In the genomic region with DNA sequence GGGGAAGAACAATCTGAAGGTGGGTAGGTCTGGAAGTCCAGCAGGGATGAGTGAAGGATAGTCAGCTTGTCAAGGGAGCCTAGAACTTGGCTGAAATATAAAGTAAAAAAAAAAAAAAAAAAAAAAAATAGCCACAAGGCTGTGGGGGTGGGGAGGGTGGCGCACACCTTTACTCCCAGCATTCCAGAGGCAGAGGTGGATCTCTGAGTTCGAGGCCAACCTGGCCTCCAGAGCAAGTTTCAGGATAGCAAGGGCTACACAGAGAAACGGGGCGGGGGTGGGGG, we compare ENCODE assay signal across 14 mouse cellular contexts. TPM values are rescaled to one million over a fixed set of nuclear protein-coding genes. Genes with fewer than 3 reads are reported as not detected.
A peak's percentile ranks its signal among the peaks of the same experiment; 100 is the strongest.
DNase-seq lines count a peak whose midpoint lies in the region; ATAC-seq and TF ChIP-seq lines count a peak whose summit lies in the region.
"Had no signal": no experiment of that assay in that cellular context is flagged by ENCODE, and none has a peak within 500 bp of the region (broad histone marks: within the 10 kb centered on the region; RNA-seq: fewer than 3 reads in every experiment).

No protein-coding gene starts in this region.

- no peak for ATAC-seq in forebrain, embryonic 15.5 days (replicated peaks)
- ATAC-seq in hindbrain, embryonic 16.5 days = no peak
- ATAC-seq in hindbrain, embryonic 11.5 days (ENCODE audit: low FRiP score) = no peak
- no peak for ATAC-seq in liver, embryonic 13.5 days (ENCODE audit: low read depth)

- no peak for TF ChIP-seq RAD21 in CH12.LX (IDR thresholded peaks at IDR 0.05; ENCODE audit: low read depth, low read length)

- H3K4me2 ChIP-seq in forebrain, embryonic 15.5 days (replicated peaks) = no peak overlapping the region
- H3K4me2 ChIP-seq in hindbrain, embryonic 16.5 days (ENCODE audit: low read length) = peak overlapping the region; percentile 34; the same call in 1 of the 2 replicates
- H3K4me2 ChIP-seq in hindbrain, embryonic 11.5 days (replicated peaks; ENCODE audit: low read depth, low read length) = no peak overlapping the region
- no peak overlapping the region for H3K4me2 ChIP-seq in CH12.LX (ENCODE audit: insufficient read depth, low read depth, poor library complexity, severe bottlenecking)
- H3K4me2 ChIP-seq in liver, embryonic 13.5 days = peak overlapping the region; percentile 52

- H3K27me3 ChIP-seq in forebrain, embryonic 10.5 days (ENCODE audit: poor library complexity, severe bottlenecking) = peaks cover 16% of the 10 kb centered on the region; the same call in 1 of the 2 replicates
- no peaks in the 10 kb centered on the region for H3K27me3 ChIP-seq in forebrain, embryonic 15.5 days
- H3K27me3 ChIP-seq in hindbrain, embryonic 16.5 days (replicated peaks; ENCODE audit: control insufficient read depth, insufficient read depth, low read length) = no peaks in the 10 kb centered on the region
- H3K27me3 ChIP-seq in hindbrain, embryonic 11.5 days (ENCODE audit: control insufficient read depth, insufficient read depth, low read length) = no peaks in the 10 kb centered on the region
- H3K27me3 ChIP-seq in CH12.LX (replicated peaks) = no peaks in the 10 kb centered on the region
- H3K27me3 ChIP-seq in liver, embryonic 13.5 days = no peaks in the 10 kb centered on the region

- no peaks in the 10 kb centered on the region for H3K79me2 ChIP-seq in CH12.LX (replicated peaks; ENCODE audit: control insufficient read depth, extremely low read depth, insufficient read depth, poor library complexity, severe bottlenecking)

- TF ChIP-seq POLR2A in CH12.LX (IDR thresholded peaks at IDR 0.05; ENCODE audit: low read depth, low read length) = no peak

- in situ Hi-C loops in CH12.LX (cut with MboI; ENCODE audit: low pct_ligation_motif_present, low pct_unique_long_range_greater_than_20kb, low sequenced_read_pairs) = no loop called here

- intact Hi-C loops in gastrocnemius, adult 2 months (cut with DNase I) = no loop called here

- no peak for DNase-seq in forebrain, embryonic 10.5 days (ENCODE audit: extremely low spot score, low spot score)
- DNase-seq in hindbrain, embryonic 11.5 days (ENCODE audit: low spot score) = no peak
- DNase-seq in CH12.LX (ENCODE audit: extremely low read depth) = no peak
- no peak for DNase-seq in liver, embryonic 13.5 days
- no peak for DNase-seq in gastrocnemius, adult 2 months
- DNase-seq in ovary, postnatal 14 days (ENCODE audit: low spot score) = no peak
- DNase-seq: cerebellum, postnatal 36 days; kidney, adult 18-20 months; lung, postnatal 14 days had no signal

- dilution Hi-C loops in CH12.LX (cut with MboI; ENCODE audit: extremely low pct_ligation_motif_present, extremely low pct_unique_long_range_greater_than_20kb, low sequenced_read_pairs) = no loop called here

- H3K4me3 ChIP-seq in forebrain, embryonic 10.5 days = no peak overlapping the region
- no peak overlapping the region for H3K4me3 ChIP-seq in forebrain, embryonic 15.5 days
- no peak overlapping the region for H3K4me3 ChIP-seq in hindbrain, embryonic 16.5 days (ENCODE audit: low read length)
- H3K4me3 ChIP-seq in hindbrain, embryonic 11.5 days (ENCODE audit: low read depth, low read length) = no peak overlapping the region
- H3K4me3 ChIP-seq in CH12.LX (replicated peaks in 1 of 3; ENCODE audit: low read depth in 2 of 3, low read length in 2 of 3, poor library complexity in 1 of 3) = no peak overlapping the region
- no peak overlapping the region for H3K4me3 ChIP-seq in liver, embryonic 13.5 days (replicated peaks)
- no peak overlapping the region for H3K4me3 ChIP-seq in gastrocnemius, adult 2 months

- no peak for TF ChIP-seq CTCF in CH12.LX (conservative IDR thresholded peaks at IDR 0.05 in 1 of 2, IDR thresholded peaks at IDR 0.05 in 1 of 2; ENCODE audit: low read depth in 2 of 2, low read length in 2 of 2)
- no peak for TF ChIP-seq CTCF in gastrocnemius, adult 2 months (IDR thresholded peaks at IDR 0.05)

- H3K9me3 ChIP-seq in forebrain, embryonic 10.5 days = no peaks in the 10 kb centered on the region
- no peaks in the 10 kb centered on the region for H3K9me3 ChIP-seq in forebrain, embryonic 15.5 days
- no peaks in the 10 kb centered on the region for H3K9me3 ChIP-seq in hindbrain, embryonic 16.5 days (ENCODE audit: control insufficient read depth, low read length)
- H3K9me3 ChIP-seq in hindbrain, embryonic 11.5 days (ENCODE audit: control insufficient read depth, low read length) = no peaks in the 10 kb centered on the region
- no peaks in the 10 kb centered on the region for H3K9me3 ChIP-seq in CH12.LX (replicated peaks; ENCODE audit: low read length)
- H3K9me3 ChIP-seq in liver, embryonic 13.5 days (replicated peaks) = no peaks in the 10 kb centered on the region

- no peak overlapping the region for H3K9ac ChIP-seq in forebrain, embryonic 15.5 days (replicated peaks)
- H3K9ac ChIP-seq in hindbrain, embryonic 16.5 days (ENCODE audit: low read depth, low read length) = no peak overlapping the region
- H3K9ac ChIP-seq in hindbrain, embryonic 11.5 days (ENCODE audit: low read depth, low read length) = no peak overlapping the region
- no peak overlapping the region for H3K9ac ChIP-seq in CH12.LX (ENCODE audit: insufficient read depth, low read depth)
- H3K9ac ChIP-seq in liver, embryonic 13.5 days = peak overlapping the region; percentile 62

- no peak for TF ChIP-seq EP300 in CH12.LX (IDR thresholded peaks at IDR 0.05; ENCODE audit: low read length)

- WGBS in forebrain, embryonic 10.5 days = 78% methylated on average over 2 of the region's 4 CpGs
- WGBS in forebrain, embryonic 15.5 days = 65% methylated on average over 4 of the region's 4 CpGs
- 100% methylated on average over 1 of the region's 4 CpGs for WGBS in hindbrain, embryonic 16.5 days
- no CpG with 5 or more reads among the region's 4 CpGs for WGBS in hindbrain, embryonic 11.5 days
- 20% methylated on average over 1 of the region's 4 CpGs for WGBS in liver, embryonic 13.5 days (ENCODE audit: insufficient replicate concordance)

- H3K4me1 ChIP-seq in forebrain, embryonic 10.5 days = peaks cover 53% of the 10 kb centered on the region
- 0 out of 2 replicates have a peak, but pooled peaks cover 4% of the 10 kb centered on the region for H3K4me1 ChIP-seq in forebrain, embryonic 15.5 days
- H3K4me1 ChIP-seq in hindbrain, embryonic 16.5 days (ENCODE audit: control insufficient read depth, insufficient read depth, low read depth, low read length) = peaks cover 10% of the 10 kb centered on the region; the same call in 1 of the 2 replicates
- H3K4me1 ChIP-seq in hindbrain, embryonic 11.5 days (replicated peaks; ENCODE audit: control insufficient read depth, insufficient read depth, low read length) = peaks cover 6% of the 10 kb centered on the region; the same call in 1 of the 2 replicates
- peaks cover 0 to 4% of the 10 kb centered on the region in 2 experiments; a peak in 2 of 4 replicates for H3K4me1 ChIP-seq in CH12.LX (ENCODE audit: control insufficient read depth in 1 of 2, insufficient read depth in 2 of 2)
- H3K4me1 ChIP-seq in liver, embryonic 13.5 days (replicated peaks) = peaks cover 74% of the 10 kb centered on the region

- H3K27ac ChIP-seq in forebrain, embryonic 10.5 days = 0 out of 2 replicates have a peak overlapping the region, but pooled peaks have one; percentile 1
- H3K27ac ChIP-seq in forebrain, embryonic 15.5 days (replicated peaks) = no peak overlapping the region
- no peak overlapping the region for H3K27ac ChIP-seq in hindbrain, embryonic 16.5 days (ENCODE audit: low read depth, low read length)
- H3K27ac ChIP-seq in hindbrain, embryonic 11.5 days (ENCODE audit: low read depth, low read length) = no peak overlapping the region
- no peak overlapping the region for H3K27ac ChIP-seq in CH12.LX (ENCODE audit: insufficient read depth, low read depth)
- peak overlapping the region; percentile 97 for H3K27ac ChIP-seq in liver, embryonic 13.5 days
- no peak overlapping the region for H3K27ac ChIP-seq in gastrocnemius, adult 2 months

- no peaks in the 10 kb centered on the region for H3K36me3 ChIP-seq in forebrain, embryonic 10.5 days (replicated peaks)
- no peaks in the 10 kb centered on the region for H3K36me3 ChIP-seq in forebrain, embryonic 15.5 days
- H3K36me3 ChIP-seq in hindbrain, embryonic 16.5 days (ENCODE audit: control insufficient read depth, insufficient read depth, low read length) = no peaks in the 10 kb centered on the region
- no peaks in the 10 kb centered on the region for H3K36me3 ChIP-seq in hindbrain, embryonic 11.5 days (ENCODE audit: control insufficient read depth, insufficient read depth, low read length)
- H3K36me3 ChIP-seq in CH12.LX (replicated peaks in 1 of 2; ENCODE audit: control insufficient read depth in 1 of 2, insufficient read depth in 1 of 2, low read length in 1 of 2) = no peaks in the 10 kb centered on the region
- H3K36me3 ChIP-seq in liver, embryonic 13.5 days = no peaks in the 10 kb centered on the region

RNA-seq across cellular contexts. Expression of gene Gm10842, which starts 5.3 kb away (rescaled TPM):
- not detected in 2 replicates for polyA plus RNA-seq in forebrain, embryonic 10.5 days (2016; fragmentation: Nextera tagmentation; extraction: Ambion mirVana)
- not detected in 2 replicates for polyA plus RNA-seq in forebrain, embryonic 15.5 days (2015; fragmentation: Nextera tagmentation; extraction: Ambion mirVana)
- not detected in 2 replicates for polyA plus RNA-seq in hindbrain, embryonic 16.5 days (2015; fragmentation: Nextera tagmentation; extraction: Ambion mirVana)
- not detected in 2 replicates for polyA plus RNA-seq in hindbrain, embryonic 11.5 days (2014; fragmentation: Nextera tagmentation; extraction: Ambion mirVana)
- not detected in 2 replicates for total RNA-seq in CH12.LX (2012; rRNA removed)
- total RNA-seq in CH12.LX (2014; rRNA removed) = not detected in 2 replicates
- polyA plus RNA-seq in CH12.LX (2012; ENCODE audit: insufficient read length, low read depth) = not detected in 2 replicates
- polyA plus RNA-seq in liver, embryonic 13.5 days (2015; fragmentation: Nextera tagmentation; extraction: Ambion mirVana) = not detected in 2 replicates
- not detected for total RNA-seq in gastrocnemius, adult 2 months (2021)
- total RNA-seq: layer of hippocampus, postnatal 10 days; left cerebral cortex, postnatal 36 days had no signal
- polyA plus RNA-seq: heart, postnatal 0 days had no signal

RNA-seq across cellular contexts. Expression of gene Mettl2, which starts 25.7 kb away (rescaled TPM):
- polyA plus RNA-seq in forebrain, embryonic 10.5 days (2016; fragmentation: Nextera tagmentation; extraction: Ambion mirVana) = 53.9 and 55.6 TPM in 2 replicates
- 30.6 and 34.7 TPM in 2 replicates for polyA plus RNA-seq in forebrain, embryonic 15.5 days (2015; fragmentation: Nextera tagmentation; extraction: Ambion mirVana)
- polyA plus RNA-seq in hindbrain, embryonic 16.5 days (2015; fragmentation: Nextera tagmentation; extraction: Ambion mirVana) = 30.3 and 31.2 TPM in 2 replicates
- polyA plus RNA-seq in hindbrain, embryonic 11.5 days (2014; fragmentation: Nextera tagmentation; extraction: Ambion mirVana) = 45.5 and 45.9 TPM in 2 replicates
- total RNA-seq in CH12.LX (2012; rRNA removed) (58.4 and 66.1 TPM in 2 replicates), CH12.LX (2014; rRNA removed) (112 and 118 TPM in 2 replicates)
- polyA plus RNA-seq in CH12.LX (2012; ENCODE audit: insufficient read length, low read depth) = 94.6 and 102 TPM in 2 replicates
- 23.7 and 28.4 TPM in 2 replicates for polyA plus RNA-seq in liver, embryonic 13.5 days (2015; fragmentation: Nextera tagmentation; extraction: Ambion mirVana)
- 1 to 10 TPM; 7.8 to 8.4 TPM for total RNA-seq in gastrocnemius, adult 2 months (2021)

RNA-seq across cellular contexts. Expression of gene Tlk2, which starts 26.6 kb away (rescaled TPM):
- 21.5 and 22.1 TPM in 2 replicates for polyA plus RNA-seq in forebrain, embryonic 10.5 days (2016; fragmentation: Nextera tagmentation; extraction: Ambion mirVana)
- 18.6 TPM in 2 replicates for polyA plus RNA-seq in forebrain, embryonic 15.5 days (2015; fragmentation: Nextera tagmentation; extraction: Ambion mirVana)
- 12.4 and 16.7 TPM in 2 replicates for polyA plus RNA-seq in hindbrain, embryonic 16.5 days (2015; fragmentation: Nextera tagmentation; extraction: Ambion mirVana)
- polyA plus RNA-seq in hindbrain, embryonic 11.5 days (2014; fragmentation: Nextera tagmentation; extraction: Ambion mirVana) = 29.2 and 30.5 TPM in 2 replicates
- total RNA-seq in CH12.LX (2012; rRNA removed) (71.8 and 78.0 TPM in 2 replicates), CH12.LX (2014; rRNA removed) (90.6 and 96.5 TPM in 2 replicates)
- polyA plus RNA-seq in CH12.LX (2012; ENCODE audit: insufficient read length, low read depth) = 85.1 and 103 TPM in 2 replicates
- 8.0 and 8.3 TPM in 2 replicates for polyA plus RNA-seq in liver, embryonic 13.5 days (2015; fragmentation: Nextera tagmentation; extraction: Ambion mirVana)
- total RNA-seq in gastrocnemius, adult 2 months (2021) = 10 to 100 TPM; 42.1 to 44.7 TPM

Comparison
In these comparisons a context has a peak if more than half of its experiments do, and no peak if none do; other contexts are left out.
1. H3K27ac ChIP-seq: peak in forebrain, embryonic 10.5 days (single experiment) and liver, embryonic 13.5 days (single experiment); none in forebrain, embryonic 15.5 days (single experiment), hindbrain, embryonic 16.5 days (single experiment), hindbrain, embryonic 11.5 days (single experiment), CH12.LX (single experiment) and gastrocnemius, adult 2 months (single experiment).
2. H3K4me2 ChIP-seq: peak in hindbrain, embryonic 16.5 days (single experiment) and liver, embryonic 13.5 days (single experiment); none in forebrain, embryonic 15.5 days (single experiment), hindbrain, embryonic 11.5 days (single experiment) and CH12.LX (single experiment).